10 mouse cellular contexts compared by ENCODE assay signal in genomic region chr19:5302455-5302854, GRCm38 (mm10). TPM values are rescaled to one million over a fixed set of nuclear protein-coding genes. Genes with fewer than 3 reads are reported as not detected.
A peak's percentile ranks its signal among the peaks of the same experiment; 100 is the strongest.
DNase-seq lines count a peak whose midpoint lies in the region; ATAC-seq and TF ChIP-seq lines count a peak whose summit lies in the region.
"Had no signal": no experiment of that assay in that cellular context is flagged by ENCODE, and none has a peak within 500 bp of the region (broad histone marks: within the 10 kb centered on the region; RNA-seq: fewer than 3 reads in every experiment).

No protein-coding gene starts in this region.

- H3K4me1 ChIP-seq in cerebellum, adult 2 months (ENCODE audit: control insufficient read depth, insufficient read depth, low read length), result peaks cover 10% of the 10 kb centered on the region
- H3K4me1 ChIP-seq in liver, embryonic 11.5 days (replicated peaks; ENCODE audit: control insufficient read depth, insufficient read depth, low read length), result peaks cover 10% of the 10 kb centered on the region; the same call in 1 of the 2 replicates
- H3K4me1 ChIP-seq in heart, embryonic 16.5 days (ENCODE audit: control insufficient read depth, insufficient read depth, low read length), result peaks cover 6% of the 10 kb centered on the region; the same call in 1 of the 2 replicates
- peaks cover 8% of the 10 kb centered on the region; the same call in 1 of the 2 replicates for H3K4me1 ChIP-seq in lung, embryonic 15.5 days

- no peak for TF ChIP-seq POLR2A in cerebellum, adult 2 months (IDR thresholded peaks at IDR 0.05; ENCODE audit: borderline replicate concordance, insufficient read depth, low read length)

- no peak overlapping the region for H3K27ac ChIP-seq in cerebellum, adult 2 months (ENCODE audit: insufficient read depth, low read length)
- H3K27ac ChIP-seq in liver, embryonic 11.5 days (ENCODE audit: low read depth, low read length), result no peak overlapping the region
- no peak overlapping the region for H3K27ac ChIP-seq in heart, embryonic 16.5 days (ENCODE audit: low read length)
- H3K27ac ChIP-seq in lung, embryonic 15.5 days, result no peak overlapping the region

- H3K36me3 ChIP-seq in liver, embryonic 11.5 days (ENCODE audit: control insufficient read depth, insufficient read depth, low read length), result no peaks in the 10 kb centered on the region
- H3K36me3 ChIP-seq in heart, embryonic 16.5 days (ENCODE audit: control insufficient read depth, insufficient read depth), result peaks cover 6% of the 10 kb centered on the region; the same call in 1 of the 2 replicates
- no peaks in the 10 kb centered on the region for H3K36me3 ChIP-seq in lung, embryonic 15.5 days

- H3K9ac ChIP-seq in liver, embryonic 11.5 days (ENCODE audit: low read depth, low read length), result no peak overlapping the region
- H3K9ac ChIP-seq in heart, embryonic 16.5 days (ENCODE audit: low read length), result no peak overlapping the region
- H3K9ac ChIP-seq in lung, embryonic 15.5 days, result no peak overlapping the region

- ATAC-seq in liver, embryonic 11.5 days (replicated peaks; ENCODE audit: low FRiP score), result no peak
- ATAC-seq in heart, embryonic 16.5 days (replicated peaks; ENCODE audit: extremely low read depth, insufficient read depth, low FRiP score), result 0 out of 2 replicates have a peak, but pooled peaks have one; percentile 25
- 0 out of 2 replicates have a peak, but pooled peaks have one; percentile 32 for ATAC-seq in lung, embryonic 15.5 days (ENCODE audit: borderline replicate concordance, extremely low read depth, low FRiP score, low TSS enrichment)

- 20% methylated on average over 4 of the region's 4 CpGs for WGBS in cerebellum, adult 2 months
- 14% methylated on average over 4 of the region's 4 CpGs for WGBS in liver, embryonic 11.5 days
- WGBS in heart, embryonic 16.5 days, result 11% methylated on average over 4 of the region's 4 CpGs
- 19% methylated on average over 4 of the region's 4 CpGs for WGBS in lung, embryonic 15.5 days

- no peak overlapping the region for H3K4me2 ChIP-seq in liver, embryonic 11.5 days
- H3K4me2 ChIP-seq in heart, embryonic 16.5 days (ENCODE audit: low read depth, low read length), result no peak overlapping the region
- no peak overlapping the region for H3K4me2 ChIP-seq in lung, embryonic 15.5 days

- H3K9me3 ChIP-seq in liver, embryonic 11.5 days (ENCODE audit: control insufficient read depth, low read length), result no peaks in the 10 kb centered on the region
- H3K9me3 ChIP-seq in heart, embryonic 16.5 days (replicated peaks; ENCODE audit: control insufficient read depth, low read length), result no peaks in the 10 kb centered on the region
- no peaks in the 10 kb centered on the region for H3K9me3 ChIP-seq in lung, embryonic 15.5 days

- DNase-seq in cerebellum, adult 2 months, result no peak
- no peak for DNase-seq in cerebellum, postnatal 36 days
- DNase-seq in liver, result peak; percentile 59
- DNase-seq in liver, embryonic 11.5 days (ENCODE audit: low spot score), result no peak
- peak; percentile 89 for DNase-seq in R1 (ENCODE audit: low read depth, low spot score)
- DNase-seq in testis, postnatal 10 days (ENCODE audit: low spot score), result peak; percentile 79

- H3K4me3 ChIP-seq in cerebellum, adult 2 months (replicated peaks; ENCODE audit: insufficient read depth, low read depth, low read length), result no peak overlapping the region
- H3K4me3 ChIP-seq in liver, embryonic 11.5 days (ENCODE audit: low read depth, low read length), result no peak overlapping the region
- H3K4me3 ChIP-seq in heart, embryonic 16.5 days (ENCODE audit: low read length), result no peak overlapping the region
- H3K4me3 ChIP-seq in lung, embryonic 15.5 days, result no peak overlapping the region

- H3K27me3 ChIP-seq in cerebellum, adult 2 months (ENCODE audit: control insufficient read depth, insufficient read depth, low read length), result no peaks in the 10 kb centered on the region
- peaks cover 13% of the 10 kb centered on the region for H3K27me3 ChIP-seq in liver, embryonic 11.5 days (replicated peaks; ENCODE audit: control insufficient read depth, insufficient read depth, low read length)
- H3K27me3 ChIP-seq in heart, embryonic 16.5 days (ENCODE audit: control insufficient read depth, insufficient read depth, low read length), result peaks cover 3% of the 10 kb centered on the region; the same call in 1 of the 2 replicates
- peaks cover 5% of the 10 kb centered on the region; the same call in 1 of the 2 replicates for H3K27me3 ChIP-seq in lung, embryonic 15.5 days

- TF ChIP-seq CTCF in cerebellum, adult 2 months (IDR thresholded peaks at IDR 0.05; ENCODE audit: borderline replicate concordance, insufficient read depth, low read depth, low read length), result peak; percentile 45; the same call in 1 of the 2 replicates

RNA-seq across cellular contexts. Expression of gene Gal3st3, which starts 4.3 kb away (rescaled TPM):
- 49.2 and 55.9 TPM in 2 replicates for polyA plus RNA-seq in cerebellum, adult 2 months (2012; rRNA removed)
- polyA plus RNA-seq in liver, embryonic 11.5 days (2014; fragmentation: Nextera tagmentation; extraction: Ambion mirVana), result 1.6 and 2.1 TPM in 2 replicates
- polyA plus RNA-seq in heart, embryonic 16.5 days (2015; fragmentation: Nextera tagmentation; extraction: Ambion mirVana), result 7.3 and 7.7 TPM in 2 replicates
- polyA plus RNA-seq in lung, embryonic 15.5 days (2015; fragmentation: Nextera tagmentation; extraction: Ambion mirVana), result 1.7 and 2.4 TPM in 2 replicates

RNA-seq across cellular contexts. Expression of gene Sf3b2, which starts 7.2 kb away (rescaled TPM):
- polyA plus RNA-seq in cerebellum, adult 2 months (2012; rRNA removed), result 175 and 181 TPM in 2 replicates
- 285 and 290 TPM in 2 replicates for polyA plus RNA-seq in liver, embryonic 11.5 days (2014; fragmentation: Nextera tagmentation; extraction: Ambion mirVana)
- 210 and 211 TPM in 2 replicates for polyA plus RNA-seq in heart, embryonic 16.5 days (2015; fragmentation: Nextera tagmentation; extraction: Ambion mirVana)
- polyA plus RNA-seq in lung, embryonic 15.5 days (2015; fragmentation: Nextera tagmentation; extraction: Ambion mirVana), result 320 and 328 TPM in 2 replicates

RNA-seq across cellular contexts. Expression of gene Pacs1, which starts 29.5 kb away (rescaled TPM):
- polyA plus RNA-seq in cerebellum, adult 2 months (2012; rRNA removed), result 26.7 and 28.0 TPM in 2 replicates
- polyA plus RNA-seq in liver, embryonic 11.5 days (2014; fragmentation: Nextera tagmentation; extraction: Ambion mirVana), result 27.0 and 30.3 TPM in 2 replicates
- 15.5 and 18.0 TPM in 2 replicates for polyA plus RNA-seq in heart, embryonic 16.5 days (2015; fragmentation: Nextera tagmentation; extraction: Ambion mirVana)
- 20.6 and 21.4 TPM in 2 replicates for polyA plus RNA-seq in lung, embryonic 15.5 days (2015; fragmentation: Nextera tagmentation; extraction: Ambion mirVana)

RNA-seq across cellular contexts. Expression of gene Catsper1, which starts 33.1 kb away (rescaled TPM):
- not detected in 2 replicates for polyA plus RNA-seq in cerebellum, adult 2 months (2012; rRNA removed)
- polyA plus RNA-seq in liver, embryonic 11.5 days (2014; fragmentation: Nextera tagmentation; extraction: Ambion mirVana), result not detected in 2 replicates
- not detected in 2 replicates for polyA plus RNA-seq in heart, embryonic 16.5 days (2015; fragmentation: Nextera tagmentation; extraction: Ambion mirVana)
- not detected in 2 replicates for polyA plus RNA-seq in lung, embryonic 15.5 days (2015; fragmentation: Nextera tagmentation; extraction: Ambion mirVana)
- polyA plus RNA-seq: large intestine, adult 2 months; stomach, embryonic 14.5 days had no signal

RNA-seq across cellular contexts. Expression of gene Cst6, which starts 46.9 kb away (rescaled TPM):
- polyA plus RNA-seq in cerebellum, adult 2 months (2012; rRNA removed), result 15.4 and 19.0 TPM in 2 replicates
- polyA plus RNA-seq in liver, embryonic 11.5 days (2014; fragmentation: Nextera tagmentation; extraction: Ambion mirVana), result not detected in 2 replicates
- polyA plus RNA-seq in heart, embryonic 16.5 days (2015; fragmentation: Nextera tagmentation; extraction: Ambion mirVana), result 1.00 and 2.1 TPM in 2 replicates
- 0.60 and 0.69 TPM in 2 replicates for polyA plus RNA-seq in lung, embryonic 15.5 days (2015; fragmentation: Nextera tagmentation; extraction: Ambion mirVana)

Comparison
In these comparisons a context has a peak if more than half of its experiments do, and no peak if none do; other contexts are left out.
1. DNase-seq: peak in liver (single experiment), R1 (single experiment) and testis, postnatal 10 days (single experiment); none in cerebellum, adult 2 months (0 of 2), cerebellum, postnatal 36 days (0 of 2) and liver, embryonic 11.5 days (single experiment).